Mouse (Mus musculus) MEL (cell line): ENCODE measurements around the gene Rbms3.

ENCODE experiments used
- E2F4 ChIP-seq: IDR thresholded peaks from 2 replicates; pipeline ENCODE4 v1.6.1; 2011; ENCODE audit warnings: low read depth, low read length, improper control_type of control experiment, borderline replicate concordance
- MAX ChIP-seq: IDR thresholded peaks from 2 replicates; pipeline ENCODE4 v1.6.1; 2011; ENCODE audit warnings: low read length, improper control_type of control experiment

DNA sequence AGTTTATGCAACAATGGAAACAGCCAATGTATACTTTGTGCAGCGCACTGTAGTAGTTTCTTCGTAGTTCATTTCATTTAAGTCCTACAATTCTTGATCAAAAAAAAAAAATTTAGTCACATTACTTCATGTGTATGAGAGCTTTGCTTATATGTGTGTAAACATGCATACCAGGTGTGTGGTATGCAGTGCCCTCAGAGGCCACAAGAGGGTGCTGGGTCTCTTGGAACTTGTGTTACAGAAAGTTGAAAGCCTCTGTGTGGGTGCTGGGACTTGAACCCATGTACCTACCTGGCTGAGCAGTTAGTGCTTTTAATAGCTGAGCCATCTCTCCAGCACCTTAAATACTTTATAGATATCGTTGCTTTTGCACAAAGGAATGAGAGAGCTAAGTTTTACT lies 655.6 kb downstream of the Rbms3 start:
- no peak for TF ChIP-seq MAX
- TF ChIP-seq E2F4, result no peak
